11 mouse cellular contexts compared by ENCODE assay signal in genomic region chr13:34462206-34462807, GRCm38 (mm10).
DNase-seq lines count a peak whose midpoint lies in the region; ATAC-seq and TF ChIP-seq lines count a peak whose summit lies in the region.
"Had no signal": no experiment of that assay in that cellular context is flagged by ENCODE, and none has a peak within 500 bp of the region (broad histone marks: within the 10 kb centered on the region; RNA-seq: fewer than 3 reads in every experiment).

No protein-coding gene starts in this region.

- H3K4me3 ChIP-seq in hindbrain, embryonic 14.5 days (replicated peaks; ENCODE audit: low read length), result no peak overlapping the region
- H3K4me3 ChIP-seq in hindbrain, embryonic 10.5 days, result no peak overlapping the region
- H3K4me3 ChIP-seq in liver, embryonic 12.5 days, result no peak overlapping the region
- H3K4me3 ChIP-seq in liver, embryonic 11.5 days (ENCODE audit: low read depth, low read length), result no peak overlapping the region
- no peak overlapping the region for H3K4me3 ChIP-seq in hindbrain, postnatal 0 days (ENCODE audit: low read length)
- H3K4me3 ChIP-seq in liver, postnatal 0 days (ENCODE audit: low read depth, low read length), result no peak overlapping the region
- H3K4me3 ChIP-seq: erythroblast, embryonic 14.5 days; heart, embryonic 15.5 days had no signal

- WGBS in hindbrain, embryonic 14.5 days, result 64% methylated on average over 6 of the region's 6 CpGs
- 72% methylated on average over 6 of the region's 6 CpGs for WGBS in hindbrain, embryonic 10.5 days
- 63% methylated on average over 6 of the region's 6 CpGs for WGBS in liver, embryonic 12.5 days (ENCODE audit: insufficient replicate concordance)
- 74% methylated on average over 6 of the region's 6 CpGs for WGBS in liver, embryonic 11.5 days
- WGBS in hindbrain, postnatal 0 days, result 54% methylated on average over 6 of the region's 6 CpGs
- WGBS in liver, postnatal 0 days (ENCODE audit: insufficient replicate concordance), result 60% methylated on average over 6 of the region's 6 CpGs

- H3K9ac ChIP-seq in hindbrain, embryonic 14.5 days, result no peak overlapping the region
- H3K9ac ChIP-seq in liver, embryonic 12.5 days, result no peak overlapping the region
- H3K9ac ChIP-seq in liver, embryonic 11.5 days (ENCODE audit: low read depth, low read length), result no peak overlapping the region
- no peak overlapping the region for H3K9ac ChIP-seq in hindbrain, postnatal 0 days (replicated peaks; ENCODE audit: low read length)
- no peak overlapping the region for H3K9ac ChIP-seq in liver, postnatal 0 days (replicated peaks)
- H3K9ac ChIP-seq: heart, embryonic 15.5 days had no signal

- no peak overlapping the region for H3K4me2 ChIP-seq in hindbrain, embryonic 14.5 days (replicated peaks)
- H3K4me2 ChIP-seq in liver, embryonic 12.5 days, result no peak overlapping the region
- no peak overlapping the region for H3K4me2 ChIP-seq in liver, embryonic 11.5 days
- no peak overlapping the region for H3K4me2 ChIP-seq in hindbrain, postnatal 0 days (ENCODE audit: low read depth, low read length)
- no peak overlapping the region for H3K4me2 ChIP-seq in liver, postnatal 0 days (ENCODE audit: low read depth, low read length)
- H3K4me2 ChIP-seq: heart, embryonic 15.5 days had no signal

- ATAC-seq in hindbrain, embryonic 14.5 days (ENCODE audit: low FRiP score), result no peak
- ATAC-seq in liver, embryonic 12.5 days, result no peak
- no peak for ATAC-seq in liver, embryonic 11.5 days (replicated peaks; ENCODE audit: low FRiP score)
- ATAC-seq in hindbrain, postnatal 0 days, result peak; percentile 85
- 0 out of 2 replicates have a peak, but pooled peaks have one; percentile 6 for ATAC-seq in liver, postnatal 0 days

- TF ChIP-seq EP300 in liver, postnatal 0 days (IDR thresholded peaks at IDR 0.05; ENCODE audit: low read depth), result no peak

- H3K27me3 ChIP-seq in hindbrain, embryonic 14.5 days (ENCODE audit: control insufficient read depth, insufficient read depth, low read length), result no peaks in the 10 kb centered on the region
- H3K27me3 ChIP-seq in hindbrain, embryonic 10.5 days (ENCODE audit: insufficient read depth, poor library complexity, severe bottlenecking), result no peaks in the 10 kb centered on the region
- no peaks in the 10 kb centered on the region; the same call in 1 of the 2 replicates for H3K27me3 ChIP-seq in liver, embryonic 12.5 days (replicated peaks)
- H3K27me3 ChIP-seq in liver, embryonic 11.5 days (replicated peaks; ENCODE audit: control insufficient read depth, insufficient read depth, low read length), result no peaks in the 10 kb centered on the region
- H3K27me3 ChIP-seq in hindbrain, postnatal 0 days (ENCODE audit: insufficient read depth, low read length), result no peaks in the 10 kb centered on the region
- H3K27me3 ChIP-seq in liver, postnatal 0 days (ENCODE audit: insufficient read depth, low read length), result no peaks in the 10 kb centered on the region
- H3K27me3 ChIP-seq: heart, embryonic 15.5 days had no signal

- peak; percentile 23 for DNase-seq in hindbrain, embryonic 14.5 days (ENCODE audit: low spot score)
- DNase-seq in hindbrain, embryonic 10.5 days (ENCODE audit: low spot score), result no peak
- DNase-seq in liver, embryonic 11.5 days (ENCODE audit: low spot score), result no peak
- DNase-seq in hindbrain, postnatal 0 days (ENCODE audit: low spot score), result peak; percentile 30
- DNase-seq in liver, postnatal 0 days, result no peak
- no peak for DNase-seq in ovary, postnatal 36 days (ENCODE audit: low spot score)
- DNase-seq: cerebellum, adult 11-12 months; right cerebral cortex, postnatal 14 days had no signal

- H3K4me1 ChIP-seq in hindbrain, embryonic 14.5 days (replicated peaks; ENCODE audit: control insufficient read depth, insufficient read depth, low read length), result peaks cover 17% of the 10 kb centered on the region; the same call in 1 of the 2 replicates
- H3K4me1 ChIP-seq in hindbrain, embryonic 10.5 days (replicated peaks), result peaks cover 26% of the 10 kb centered on the region
- H3K4me1 ChIP-seq in liver, embryonic 12.5 days, result peaks cover 22% of the 10 kb centered on the region
- H3K4me1 ChIP-seq in liver, embryonic 11.5 days (replicated peaks; ENCODE audit: control insufficient read depth, insufficient read depth, low read length), result peaks cover 3% of the 10 kb centered on the region; the same call in 1 of the 2 replicates
- H3K4me1 ChIP-seq in hindbrain, postnatal 0 days (ENCODE audit: insufficient read depth, low read length), result peaks cover 13% of the 10 kb centered on the region
- peaks cover 21% of the 10 kb centered on the region for H3K4me1 ChIP-seq in liver, postnatal 0 days (ENCODE audit: insufficient read depth)

- no peak for TF ChIP-seq CTCF in hindbrain, postnatal 0 days (IDR thresholded peaks at IDR 0.05; ENCODE audit: low read depth)
- no peak for TF ChIP-seq CTCF in liver, postnatal 0 days (IDR thresholded peaks at IDR 0.05; ENCODE audit: low read depth)

- no peaks in the 10 kb centered on the region for H3K36me3 ChIP-seq in hindbrain, embryonic 14.5 days (replicated peaks; ENCODE audit: control insufficient read depth, insufficient read depth)
- H3K36me3 ChIP-seq in hindbrain, embryonic 10.5 days, result no peaks in the 10 kb centered on the region
- no peaks in the 10 kb centered on the region for H3K36me3 ChIP-seq in liver, embryonic 12.5 days
- H3K36me3 ChIP-seq in liver, embryonic 11.5 days (ENCODE audit: control insufficient read depth, insufficient read depth, low read length), result no peaks in the 10 kb centered on the region
- no peaks in the 10 kb centered on the region for H3K36me3 ChIP-seq in hindbrain, postnatal 0 days (ENCODE audit: insufficient read depth, low read length)
- no peaks in the 10 kb centered on the region for H3K36me3 ChIP-seq in liver, postnatal 0 days (replicated peaks; ENCODE audit: insufficient read depth, low read length)
- H3K36me3 ChIP-seq: heart, embryonic 15.5 days had no signal

- H3K9me3 ChIP-seq in hindbrain, embryonic 14.5 days (ENCODE audit: control insufficient read depth, low read length), result no peaks in the 10 kb centered on the region
- no peaks in the 10 kb centered on the region for H3K9me3 ChIP-seq in hindbrain, embryonic 10.5 days
- no peaks in the 10 kb centered on the region for H3K9me3 ChIP-seq in liver, embryonic 12.5 days (replicated peaks)
- H3K9me3 ChIP-seq in liver, embryonic 11.5 days (ENCODE audit: control insufficient read depth, low read length), result no peaks in the 10 kb centered on the region
- H3K9me3 ChIP-seq in hindbrain, postnatal 0 days (ENCODE audit: low read length), result no peaks in the 10 kb centered on the region
- H3K9me3 ChIP-seq in liver, postnatal 0 days (ENCODE audit: low read length), result no peaks in the 10 kb centered on the region
- H3K9me3 ChIP-seq: heart, embryonic 15.5 days had no signal

- H3K27ac ChIP-seq in hindbrain, embryonic 14.5 days, result no peak overlapping the region
- H3K27ac ChIP-seq in hindbrain, embryonic 10.5 days, result no peak overlapping the region
- peak overlapping the region; percentile 33; the same call in 1 of the 2 replicates for H3K27ac ChIP-seq in liver, embryonic 12.5 days
- no peak overlapping the region for H3K27ac ChIP-seq in liver, embryonic 11.5 days (ENCODE audit: low read depth, low read length)
- H3K27ac ChIP-seq in hindbrain, postnatal 0 days, result peak overlapping the region; percentile 4; the same call in 1 of the 2 replicates
- H3K27ac ChIP-seq in liver, postnatal 0 days (ENCODE audit: low read depth), result peak overlapping the region; percentile 91

Comparison
In these comparisons a context has a peak if more than half of its experiments do, and no peak if none do; other contexts are left out.
1. ATAC-seq: peak in hindbrain, postnatal 0 days (single experiment) and liver, postnatal 0 days (single experiment); none in hindbrain, embryonic 14.5 days (single experiment), liver, embryonic 12.5 days (single experiment) and liver, embryonic 11.5 days (single experiment).
2. DNase-seq: peak in hindbrain, embryonic 14.5 days (single experiment) and hindbrain, postnatal 0 days (single experiment); none in hindbrain, embryonic 10.5 days (single experiment), liver, embryonic 11.5 days (single experiment), liver, postnatal 0 days (single experiment) and ovary, postnatal 36 days (single experiment).
3. H3K27ac ChIP-seq: peak in liver, embryonic 12.5 days (single experiment), hindbrain, postnatal 0 days (single experiment) and liver, postnatal 0 days (single experiment); none in hindbrain, embryonic 14.5 days (single experiment), hindbrain, embryonic 10.5 days (single experiment) and liver, embryonic 11.5 days (single experiment).